Mouse (Mus musculus): ENCODE measurements around the gene Gm13539. TPM values are rescaled to one million over a fixed set of nuclear protein-coding genes. Genes with fewer than 3 reads are reported as not detected.
"Not testable (repeated sequence)": the region's sequence is repeated elsewhere in the genome, so short reads cannot be mapped to it uniquely, and the experiment has no call there.

Gene Gm13539
- polyA plus RNA-seq, 1 experiment from 2014 or later = not detected

- no peak overlapping the region for H3K4me3 ChIP-seq (replicated peaks)
- H3K27me3 ChIP-seq (replicated peaks) = no peaks in the 10 kb centered on the region
- no peak for ATAC-seq (ENCODE audit: insufficient read depth, low FRiP score, low read depth)
- H3K9ac ChIP-seq = no peak overlapping the region
- WGBS = 84% methylated on average over 9 of the region's 9 CpGs
- no peak overlapping the region for H3K4me2 ChIP-seq
- H3K9me3 ChIP-seq = no peaks in the 10 kb centered on the region
- no peaks in the 10 kb centered on the region for H3K4me1 ChIP-seq
- no peaks in the 10 kb centered on the region for H3K36me3 ChIP-seq
- no peak overlapping the region for H3K27ac ChIP-seq
These were observed 3.0 kb upstream of the Gm13539 start for GRCm38 (mm10) chr2:25779076-25779475.

- ATAC-seq (ENCODE audit: insufficient read depth, low FRiP score, low read depth) = no peak
These were observed 1.1 kb upstream of the Gm13539 start for GRCm38 (mm10) chr2:25780921-25781320.

GRCm38 (mm10) chr2:25785573-25786322 lies 3.7 kb downstream of the Gm13539 start:
- Histone ChIP-seq H3K36me3 (no peaks in the 10 kb centered on the region), H3K27me3 (replicated peaks) (no peaks in the 10 kb centered on the region), H3K4me1 (no peaks in the 10 kb centered on the region), H3K27ac (no peak overlapping the region), H3K4me2 (no peak overlapping the region), H3K4me3 (replicated peaks) (no peak overlapping the region), H3K9me3 (no peaks in the 10 kb centered on the region), H3K9ac (no peak overlapping the region)
- WGBS = 55% methylated on average over 5 of the region's 5 CpGs
- ATAC-seq (ENCODE audit: insufficient read depth, low FRiP score, low read depth) = no peak

More at GRCm38 (mm10) chr2:25780921-25781320, 1.1 kb upstream of the Gm13539 start:
- no peaks in the 10 kb centered on the region for H3K9me3 ChIP-seq
- H3K27me3 ChIP-seq (replicated peaks) = no peaks in the 10 kb centered on the region
- no peak overlapping the region for H3K9ac ChIP-seq
- H3K4me2 ChIP-seq = no peak overlapping the region
- WGBS = 34% methylated on average over 4 of the region's 4 CpGs
- H3K4me3 ChIP-seq (replicated peaks) = no peak overlapping the region
- H3K27ac ChIP-seq = no peak overlapping the region
- no peaks in the 10 kb centered on the region for H3K4me1 ChIP-seq
- no peaks in the 10 kb centered on the region for H3K36me3 ChIP-seq

GRCm38 (mm10) chr2:25789092-25789491 lies 7.0 kb downstream of the Gm13539 start:
- no peaks in the 10 kb centered on the region for H3K36me3 ChIP-seq
- no peak overlapping the region for H3K27ac ChIP-seq
- H3K9me3 ChIP-seq = no peaks in the 10 kb centered on the region
- H3K4me1 ChIP-seq = no peaks in the 10 kb centered on the region
- no peaks in the 10 kb centered on the region for H3K27me3 ChIP-seq (replicated peaks)
- no peak overlapping the region for H3K4me2 ChIP-seq
- no peak overlapping the region for H3K4me3 ChIP-seq (replicated peaks)
- no peak for ATAC-seq (ENCODE audit: insufficient read depth, low FRiP score, low read depth)
- WGBS = 77% methylated on average over 3 of the region's 3 CpGs
- H3K9ac ChIP-seq = no peak overlapping the region

GRCm38 (mm10) chr2:25797635-25798034 lies 15.6 kb downstream of the Gm13539 start:
- H3K27ac ChIP-seq = no peak overlapping the region
- no peaks in the 10 kb centered on the region for H3K9me3 ChIP-seq
- ATAC-seq (ENCODE audit: insufficient read depth, low FRiP score, low read depth) = no peak
- no peaks in the 10 kb centered on the region for H3K27me3 ChIP-seq (replicated peaks)
- no peak overlapping the region for H3K9ac ChIP-seq
- WGBS = 21% methylated on average over 2 of the region's 2 CpGs
- H3K4me2 ChIP-seq = no peak overlapping the region
- no peak overlapping the region for H3K4me3 ChIP-seq (replicated peaks)
- no peaks in the 10 kb centered on the region for H3K4me1 ChIP-seq
- H3K36me3 ChIP-seq = no peaks in the 10 kb centered on the region

GRCm38 (mm10) chr2:25798065-25798464 lies 16.0 kb downstream of the Gm13539 start:
- no peaks in the 10 kb centered on the region for H3K4me1 ChIP-seq
- H3K4me3 ChIP-seq (replicated peaks) = no peak overlapping the region
- no peak for ATAC-seq (ENCODE audit: insufficient read depth, low FRiP score, low read depth)
- no peaks in the 10 kb centered on the region for H3K9me3 ChIP-seq
- WGBS = 48% methylated on average over 5 of the region's 5 CpGs
- H3K27me3 ChIP-seq (replicated peaks) = no peaks in the 10 kb centered on the region
- H3K9ac ChIP-seq = no peak overlapping the region
- no peak overlapping the region for H3K4me2 ChIP-seq
- H3K27ac ChIP-seq = no peak overlapping the region
- H3K36me3 ChIP-seq = no peaks in the 10 kb centered on the region

DNA sequence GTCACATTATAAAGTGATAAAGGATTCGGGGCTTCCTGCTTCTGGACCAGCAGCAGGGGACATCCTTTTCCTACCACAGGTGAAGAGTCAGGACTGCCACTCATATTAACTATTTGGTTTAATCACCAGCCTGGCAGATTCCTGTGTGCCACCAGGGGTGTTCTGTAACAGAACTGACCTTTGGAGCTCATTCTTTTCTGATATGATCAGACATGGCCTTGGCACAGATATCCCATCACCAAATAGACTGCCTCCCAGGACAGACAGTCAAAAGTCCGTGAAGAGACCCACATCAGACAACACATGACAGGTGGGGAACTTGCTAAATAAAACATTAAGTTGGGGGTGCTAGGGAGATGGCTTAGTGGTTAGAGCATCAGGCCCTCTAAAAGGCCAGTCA lies 29.7 kb downstream of the Gm13539 start:
- no peak overlapping the region for H3K27ac ChIP-seq
- ATAC-seq (ENCODE audit: insufficient read depth, low FRiP score, low read depth) = no peak
- 64% methylated on average over 2 of the region's 2 CpGs for WGBS
- H3K4me2 ChIP-seq = no peak overlapping the region
- no peaks in the 10 kb centered on the region for H3K27me3 ChIP-seq (replicated peaks)
- H3K4me1 ChIP-seq = no peaks in the 10 kb centered on the region
- H3K9me3 ChIP-seq = no peaks in the 10 kb centered on the region
- no peak overlapping the region for H3K4me3 ChIP-seq (replicated peaks)
- H3K9ac ChIP-seq = no peak overlapping the region
- H3K36me3 ChIP-seq = no peaks in the 10 kb centered on the region

DNA sequence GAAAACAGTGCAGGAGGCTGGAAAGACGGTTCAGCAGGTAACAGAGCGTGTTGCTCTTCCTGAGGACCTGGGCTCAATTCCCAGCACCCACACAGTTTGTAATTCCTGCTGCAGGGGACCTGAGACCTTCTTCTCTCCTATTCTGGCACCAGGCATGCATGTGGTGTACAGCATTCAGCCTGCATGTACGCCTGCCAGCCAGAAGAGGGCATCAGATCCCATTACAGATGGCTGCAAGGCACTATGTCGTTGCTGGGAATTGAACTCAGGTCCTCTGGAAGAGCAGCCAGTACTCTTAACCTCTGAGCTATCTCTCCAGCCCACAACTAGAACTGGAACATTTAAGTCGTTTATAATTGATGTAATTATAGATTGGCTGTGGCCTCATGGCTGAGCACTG lies 31.3 kb downstream of the Gm13539 start:
- no peak for ATAC-seq (ENCODE audit: insufficient read depth, low FRiP score, low read depth)
- Histone ChIP-seq H3K4me3 (replicated peaks) (no peak overlapping the region), H3K9me3 (no peaks in the 10 kb centered on the region), H3K9ac (no peak overlapping the region), H3K27me3 (replicated peaks) (no peaks in the 10 kb centered on the region), H3K4me1 (no peaks in the 10 kb centered on the region), H3K27ac (no peak overlapping the region), H3K36me3 (no peaks in the 10 kb centered on the region), H3K4me2 (no peak overlapping the region)
- WGBS = 77% methylated on average over 5 of the region's 5 CpGs

DNA sequence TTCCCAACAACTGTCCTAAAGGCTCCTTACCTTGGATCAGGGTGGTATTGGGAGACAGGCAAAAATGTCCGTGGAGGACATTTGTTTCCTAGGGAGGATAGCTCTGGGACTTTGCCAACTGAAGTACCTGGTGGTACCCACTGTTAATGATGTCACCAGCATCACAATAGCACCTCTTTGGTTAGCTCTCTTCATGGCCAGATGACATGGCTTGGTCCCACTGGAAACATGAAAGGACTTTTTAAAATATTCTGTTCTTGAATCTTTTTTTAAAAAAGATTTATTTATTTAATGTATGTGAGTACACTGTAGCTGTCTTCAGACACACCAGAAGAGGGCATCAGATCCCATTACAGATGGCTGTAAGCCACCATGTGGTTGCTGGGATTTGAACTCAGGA lies 33.7 kb downstream of the Gm13539 start, which contains the start of gene Glt6d1:
TSS of gene Glt6d1 (minus strand) at position 101 of the 400 bp plus-strand sequence.
- not testable (repeated sequence) for H3K4me3 ChIP-seq (replicated peaks); H3K27me3 ChIP-seq (replicated peaks); H3K9me3 ChIP-seq; H3K27ac ChIP-seq; H3K4me1 ChIP-seq; H3K4me2 ChIP-seq; H3K36me3 ChIP-seq; ATAC-seq (ENCODE audit: insufficient read depth, low FRiP score, low read depth); H3K9ac ChIP-seq
- 77% methylated on average over 1 of the region's 1 CpGs for WGBS

- Histone ChIP-seq H3K4me2 (no peak within 1 kb of the TSS), H3K27me3 (replicated peaks) (no peaks in the 10 kb centered on the region)
- WGBS = 67% methylated on average over 1 of the region's 1 CpGs
These were observed 40.7 kb downstream of the Gm13539 start, which contains the start of gene Lcn9 for GRCm38 (mm10) chr2:25822806-25823205. Gene Lcn9, plus strand, starts transcription at chr2:25823153.

DNA sequence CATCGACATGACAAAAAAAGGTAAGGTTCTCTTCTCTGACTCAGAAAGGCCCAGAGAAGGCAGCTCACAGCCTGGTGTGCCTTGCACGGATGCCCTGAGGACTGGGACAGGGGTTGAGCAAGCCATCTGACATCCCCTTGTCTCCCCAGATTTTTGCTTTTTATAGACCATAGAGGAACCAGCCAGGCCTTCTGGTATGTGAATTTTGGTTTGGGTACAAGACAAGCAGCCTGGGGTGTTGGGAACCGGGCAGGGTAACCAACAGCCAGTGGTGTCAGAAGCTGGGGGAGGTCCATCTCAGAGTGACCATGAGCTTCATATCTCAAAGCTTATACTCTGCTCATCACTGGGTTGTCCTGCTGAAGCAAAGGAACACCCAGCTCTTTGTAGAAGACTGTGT lies 42.7 kb downstream of the Gm13539 start:
- Histone ChIP-seq H3K4me3 (replicated peaks) (no peak overlapping the region), H3K4me1 (no peaks in the 10 kb centered on the region), H3K9me3 (no peaks in the 10 kb centered on the region), H3K4me2 (no peak overlapping the region), H3K36me3 (no peaks in the 10 kb centered on the region), H3K27me3 (replicated peaks) (no peaks in the 10 kb centered on the region), H3K9ac (no peak overlapping the region), H3K27ac (no peak overlapping the region)
- ATAC-seq (ENCODE audit: insufficient read depth, low FRiP score, low read depth) = no peak
- WGBS = 83% methylated on average over 3 of the region's 3 CpGs

More at GRCm38 (mm10) chr2:25822806-25823205, 40.7 kb downstream of the Gm13539 start, which contains the start of gene Lcn9:
- Histone ChIP-seq H3K9me3 (no peaks in the 10 kb centered on the region), H3K36me3 (no peaks in the 10 kb centered on the region), H3K9ac (no peak within 1 kb of the TSS), H3K4me3 (replicated peaks) (no peak within 1 kb of the TSS), H3K27ac (no peak within 1 kb of the TSS), H3K4me1 (no peaks in the 10 kb centered on the region)
- no peak for ATAC-seq (ENCODE audit: insufficient read depth, low FRiP score, low read depth)

- H3K36me3 ChIP-seq = no peaks in the 10 kb centered on the region
- H3K27ac ChIP-seq = no peak overlapping the region
- 77% methylated on average over 8 of the region's 8 CpGs for WGBS
- H3K27me3 ChIP-seq (replicated peaks) = no peaks in the 10 kb centered on the region
- no peaks in the 10 kb centered on the region for H3K4me1 ChIP-seq
- H3K9me3 ChIP-seq = no peaks in the 10 kb centered on the region
- H3K9ac ChIP-seq = no peak overlapping the region
- no peak overlapping the region for H3K4me3 ChIP-seq (replicated peaks)
- no peak for ATAC-seq (ENCODE audit: insufficient read depth, low FRiP score, low read depth)
- H3K4me2 ChIP-seq = no peak overlapping the region
These were observed 46.4 kb downstream of the Gm13539 start for GRCm38 (mm10) chr2:25828344-25828947.
